Mouse (Mus musculus) midbrain, embryonic 16.5 days (tissue): ENCODE measurements around the gene Olfr172. TPM values are rescaled to one million over a fixed set of nuclear protein-coding genes. Genes with fewer than 3 reads are reported as not detected.

ENCODE experiments used
- microRNA-seq: library from miRNA; unstranded; fragments of <30 nt; microRNA quantifications from one replicate; pipeline ENCODE4, GENCODE M21; 2017
- polyA plus RNA-seq: library from polyadenylated mRNA; unstranded; fragments of >200 nt; fragmentation: Nextera tagmentation; extraction: Ambion mirVana; gene quantifications from 2 replicates; pipeline ENCODE4 v1.2.1, GENCODE M21; 2015

The Olfr172 gene
- polyA plus RNA-seq, 1 experiment from 2014 or later, result not detected

Small RNA genes within 50 kb of the gene (microRNA-seq; reads per million reads assigned to microRNA genes)
- not detected for gene Gm27564

Other genes starting within 250 kb of the Olfr172 start
- gene St3gal6, start 238.9 kb downstream of the Olfr172 start, polyA plus RNA-seq, result 12.6 and 13.2 TPM in 2 replicates
- not detected in 2 replicates for gene Gm813, start 146.2 kb downstream of the Olfr172 start, polyA plus RNA-seq
- gene E330017A01Rik, start 124.4 kb downstream of the Olfr172 start, polyA plus RNA-seq, result not detected in 2 replicates
- 13.5 and 13.6 TPM in 2 replicates for gene Cpox, start 92.9 kb downstream of the Olfr172 start, polyA plus RNA-seq
- gene Gpr15, start 44.1 kb downstream of the Olfr172 start, polyA plus RNA-seq, result 0.18 TPM in 1 of 2 replicates, not detected in the other
- 144 and 152 TPM in 2 replicates for gene Cldnd1, start 35.3 kb downstream of the Olfr172 start, polyA plus RNA-seq
- not detected in 2 replicates for gene Olfr173, start 37.1 kb upstream of the Olfr172 start, polyA plus RNA-seq
- gene Olfr175-ps1, start 63.6 kb upstream of the Olfr172 start, polyA plus RNA-seq, result not detected in 2 replicates
- gene Olfr177, start 111.6 kb upstream of the Olfr172 start, polyA plus RNA-seq, result not detected in 2 replicates
- not detected in 2 replicates for gene Olfr178, start 128.9 kb upstream of the Olfr172 start, polyA plus RNA-seq
- gene Olfr181, start 165.6 kb upstream of the Olfr172 start, polyA plus RNA-seq, result not detected in 2 replicates
- gene Olfr180, start 166.2 kb upstream of the Olfr172 start, polyA plus RNA-seq, result not detected in 2 replicates
- gene Olfr183, start 232.2 kb upstream of the Olfr172 start, polyA plus RNA-seq, result not detected in 2 replicates